Mouse (Mus musculus): ENCODE data around the gene Rbfox3. TPM values are rescaled to one million over a fixed set of nuclear protein-coding genes. Genes with fewer than 3 reads are reported as not detected.

The Rbfox3 gene
- polyA plus RNA-seq, 1 experiment from 2014 or later, result 8.2 TPM

GRCm38 (mm10) chr11:118825280-118826094 is 85.9 kb downstream of the Rbfox3 start:
- Histone ChIP-seq H3K36me3 (ENCODE audit: control insufficient read depth, insufficient read depth, low read length) (no peaks in the 10 kb centered on the region), H3K4me1 (ENCODE audit: control insufficient read depth, insufficient read depth, low read length) (peaks cover 9% of the 10 kb centered on the region), H3K27me3 (ENCODE audit: control insufficient read depth, insufficient read depth, low read length) (no peaks in the 10 kb centered on the region), H3K4me3 (ENCODE audit: low read depth, low read length) (no peak overlapping the region), H3K9me3 (ENCODE audit: control insufficient read depth, low read length) (no peaks in the 10 kb centered on the region), H3K4me2 (no peak overlapping the region), H3K9ac (ENCODE audit: low read length) (no peak overlapping the region), H3K27ac (ENCODE audit: low read depth, low read length) (no peak overlapping the region)
- DNase-seq (ENCODE audit: low spot score, missing footprints), result no peak
- 63% methylated on average over 25 of the region's 25 CpGs for WGBS
- no peak for ATAC-seq (ENCODE audit: low FRiP score)

DNA sequence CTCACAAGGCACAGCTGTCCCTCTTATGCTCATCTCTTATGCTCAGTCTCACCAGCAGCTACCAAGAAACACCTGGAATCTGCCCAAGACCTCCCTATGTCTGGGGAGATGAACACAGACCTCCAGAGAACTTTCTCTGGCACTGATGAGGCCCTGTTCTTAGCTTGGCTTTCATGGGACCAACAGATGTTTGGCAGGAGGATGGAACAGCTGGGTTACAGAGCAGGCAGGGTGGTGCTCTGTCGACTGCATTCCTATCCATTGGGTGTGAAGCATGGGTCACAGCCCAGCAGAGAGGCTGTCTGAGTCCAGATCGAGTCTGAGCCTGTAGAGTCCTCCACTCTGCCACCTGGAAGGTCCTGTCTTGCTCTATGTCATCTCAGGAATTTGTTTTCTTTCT is 90.0 kb downstream of the Rbfox3 start:
- no peaks in the 10 kb centered on the region for H3K36me3 ChIP-seq (ENCODE audit: control insufficient read depth, insufficient read depth, low read length)
- 75% methylated on average over 2 of the region's 2 CpGs for WGBS

DNA sequence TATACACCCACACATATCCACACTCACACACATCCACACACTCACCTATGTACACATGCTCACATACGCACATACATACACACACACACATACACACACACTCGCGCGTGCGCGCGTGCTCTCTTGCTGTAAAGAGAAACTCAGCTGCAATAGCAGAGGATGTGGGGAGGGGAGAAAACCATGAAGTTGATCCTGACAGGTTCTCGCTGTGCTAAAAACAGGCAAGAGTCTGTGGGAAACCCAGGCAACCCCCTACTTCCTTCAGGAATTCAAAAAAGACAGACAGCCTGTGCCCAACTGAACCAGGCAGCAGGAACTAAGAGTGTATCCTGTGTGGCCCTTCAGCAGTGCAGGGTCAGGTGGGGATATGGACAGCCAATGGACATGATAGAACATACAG is 92.9 kb downstream of the Rbfox3 start:
- Histone ChIP-seq H3K27ac (ENCODE audit: low read depth, low read length) (no peak overlapping the region), H3K4me2 (no peak overlapping the region), H3K36me3 (ENCODE audit: control insufficient read depth, insufficient read depth, low read length) (no peaks in the 10 kb centered on the region), H3K9ac (ENCODE audit: low read length) (no peak overlapping the region), H3K27me3 (ENCODE audit: control insufficient read depth, insufficient read depth, low read length) (no peaks in the 10 kb centered on the region), H3K4me3 (ENCODE audit: low read depth, low read length) (no peak overlapping the region), H3K4me1 (ENCODE audit: control insufficient read depth, insufficient read depth, low read length) (no peaks in the 10 kb centered on the region), H3K9me3 (ENCODE audit: control insufficient read depth, low read length) (no peaks in the 10 kb centered on the region)
- ATAC-seq (ENCODE audit: low FRiP score), result no peak
- DNase-seq (ENCODE audit: low spot score, missing footprints), result no peak
- 96% methylated on average over 8 of the region's 8 CpGs for WGBS

More for the DNA sequence above, 90.0 kb downstream of the Rbfox3 start:
- Histone ChIP-seq H3K27ac (ENCODE audit: low read depth, low read length) (no peak overlapping the region), H3K4me2 (no peak overlapping the region), H3K4me1 (ENCODE audit: control insufficient read depth, insufficient read depth, low read length) (peaks cover 9% of the 10 kb centered on the region), H3K27me3 (ENCODE audit: control insufficient read depth, insufficient read depth, low read length) (no peaks in the 10 kb centered on the region), H3K9me3 (ENCODE audit: control insufficient read depth, low read length) (no peaks in the 10 kb centered on the region), H3K4me3 (ENCODE audit: low read depth, low read length) (no peak overlapping the region), H3K9ac (ENCODE audit: low read length) (no peak overlapping the region)
- DNase-seq (ENCODE audit: low spot score, missing footprints) (no peak), ATAC-seq (ENCODE audit: low FRiP score) (no peak)

DNA sequence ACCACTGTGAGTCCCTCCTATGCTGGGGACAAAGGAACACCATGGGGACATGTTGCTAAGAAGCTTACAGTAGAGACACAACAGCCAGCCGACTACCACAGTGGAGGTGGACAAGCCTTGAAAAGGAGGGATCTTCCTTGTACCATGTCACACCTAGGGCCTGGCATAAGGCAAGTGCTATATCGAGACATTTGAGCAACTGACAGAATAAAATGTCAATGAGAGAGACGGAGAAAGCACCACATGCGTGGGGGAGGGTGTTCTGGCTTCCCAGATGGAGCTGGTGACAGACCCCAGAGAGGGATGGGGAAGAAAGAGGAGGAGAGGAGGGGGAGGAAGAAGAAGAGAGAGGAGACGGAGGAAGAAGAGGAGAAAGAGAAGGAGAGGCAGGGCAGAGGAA is 96.3 kb downstream of the Rbfox3 start:
- no peaks in the 10 kb centered on the region for H3K36me3 ChIP-seq (ENCODE audit: control insufficient read depth, insufficient read depth, low read length)
- WGBS, result 79% methylated on average over 5 of the region's 5 CpGs
- DNase-seq (ENCODE audit: low spot score, missing footprints), result no peak
- H3K9me3 ChIP-seq (ENCODE audit: control insufficient read depth, low read length), result no peaks in the 10 kb centered on the region
- no peak overlapping the region for H3K4me2 ChIP-seq
- ATAC-seq (ENCODE audit: low FRiP score), result no peak
- no peak overlapping the region for H3K27ac ChIP-seq (ENCODE audit: low read depth, low read length)
- H3K4me3 ChIP-seq (ENCODE audit: low read depth, low read length), result no peak overlapping the region
- H3K27me3 ChIP-seq (ENCODE audit: control insufficient read depth, insufficient read depth, low read length), result no peaks in the 10 kb centered on the region
- H3K4me1 ChIP-seq (ENCODE audit: control insufficient read depth, insufficient read depth, low read length), result no peaks in the 10 kb centered on the region
- H3K9ac ChIP-seq (ENCODE audit: low read length), result no peak overlapping the region

- H3K27me3 ChIP-seq (ENCODE audit: control insufficient read depth, insufficient read depth, low read length), result no peaks in the 10 kb centered on the region
- no peaks in the 10 kb centered on the region for H3K4me1 ChIP-seq (ENCODE audit: control insufficient read depth, insufficient read depth, low read length)
- H3K4me3 ChIP-seq (ENCODE audit: low read depth, low read length), result no peak overlapping the region
- DNase-seq (ENCODE audit: low spot score, missing footprints), result no peak
- H3K9ac ChIP-seq (ENCODE audit: low read length), result no peak overlapping the region
- no peak overlapping the region for H3K27ac ChIP-seq (ENCODE audit: low read depth, low read length)
- no peak overlapping the region for H3K4me2 ChIP-seq
- no peaks in the 10 kb centered on the region for H3K36me3 ChIP-seq (ENCODE audit: control insufficient read depth, insufficient read depth, low read length)
- ATAC-seq (ENCODE audit: low FRiP score), result no peak
- H3K9me3 ChIP-seq (ENCODE audit: control insufficient read depth, low read length), result no peaks in the 10 kb centered on the region
- WGBS, result 82% methylated on average over 11 of the region's 11 CpGs
Measured at GRCm38 (mm10) chr11:118813942-118814341, 97.5 kb downstream of the Rbfox3 start.

DNA sequence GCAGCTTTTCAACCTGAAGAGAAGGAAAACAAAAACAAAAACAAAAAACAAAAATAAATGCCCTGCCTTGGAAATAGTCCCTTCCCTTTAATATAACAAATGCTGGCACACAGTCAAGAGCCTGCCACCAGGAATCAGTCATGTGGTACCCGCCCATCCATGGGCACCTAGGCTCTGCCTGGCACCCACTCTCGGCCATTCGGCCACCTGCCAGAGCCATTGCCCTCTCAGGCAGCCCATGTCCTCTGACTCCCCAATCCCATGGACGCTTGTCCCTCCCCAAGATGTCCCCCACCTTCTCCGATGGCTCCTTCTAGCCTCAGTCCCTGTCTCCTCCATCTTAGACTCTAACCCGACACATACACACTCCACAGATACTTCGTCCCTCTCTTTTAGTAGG is 100.0 kb downstream of the Rbfox3 start:
- H3K4me1 ChIP-seq (ENCODE audit: control insufficient read depth, insufficient read depth, low read length), result no peaks in the 10 kb centered on the region
- H3K4me2 ChIP-seq, result no peak overlapping the region
- 93% methylated on average over 7 of the region's 7 CpGs for WGBS
- H3K9ac ChIP-seq (ENCODE audit: low read length), result no peak overlapping the region
- no peaks in the 10 kb centered on the region for H3K9me3 ChIP-seq (ENCODE audit: control insufficient read depth, low read length)
- H3K36me3 ChIP-seq (ENCODE audit: control insufficient read depth, insufficient read depth, low read length), result no peaks in the 10 kb centered on the region
- no peak for DNase-seq (ENCODE audit: low spot score, missing footprints)
- no peak overlapping the region for H3K27ac ChIP-seq (ENCODE audit: low read depth, low read length)
- H3K4me3 ChIP-seq (ENCODE audit: low read depth, low read length), result no peak overlapping the region
- ATAC-seq (ENCODE audit: low FRiP score), result no peak
- H3K27me3 ChIP-seq (ENCODE audit: control insufficient read depth, insufficient read depth, low read length), result no peaks in the 10 kb centered on the region

DNA sequence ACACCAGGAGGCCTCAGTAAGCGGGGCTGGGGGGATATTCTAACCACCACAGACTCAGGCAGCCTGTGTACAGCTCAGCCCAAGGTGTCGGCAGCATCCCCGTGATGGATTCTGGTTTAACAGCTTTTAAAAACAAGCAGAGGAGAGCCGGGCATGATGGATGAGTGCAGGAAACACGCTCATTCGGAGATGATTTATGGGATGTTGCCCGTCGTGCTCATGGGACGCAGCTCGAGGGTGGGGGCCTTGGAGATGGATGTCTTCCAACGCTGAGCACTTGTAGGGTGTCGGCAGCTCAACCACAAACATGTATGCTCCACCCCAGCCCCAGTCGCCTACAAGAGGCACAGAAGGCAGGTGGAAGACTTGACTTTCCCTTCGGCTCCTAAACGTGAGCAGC is 103.9 kb downstream of the Rbfox3 start:
- Histone ChIP-seq H3K4me2 (no peak overlapping the region), H3K27me3 (ENCODE audit: control insufficient read depth, insufficient read depth, low read length) (no peaks in the 10 kb centered on the region), H3K4me1 (ENCODE audit: control insufficient read depth, insufficient read depth, low read length) (no peaks in the 10 kb centered on the region), H3K9me3 (ENCODE audit: control insufficient read depth, low read length) (no peaks in the 10 kb centered on the region), H3K4me3 (ENCODE audit: low read depth, low read length) (no peak overlapping the region), H3K27ac (ENCODE audit: low read depth, low read length) (no peak overlapping the region), H3K36me3 (ENCODE audit: control insufficient read depth, insufficient read depth, low read length) (no peaks in the 10 kb centered on the region), H3K9ac (ENCODE audit: low read length) (no peak overlapping the region)
- no peak for ATAC-seq (ENCODE audit: low FRiP score)
- peak; percentile 74 for DNase-seq (ENCODE audit: low spot score, missing footprints)
- 89% methylated on average over 15 of the region's 15 CpGs for whole genome bisulfite sequencing

GRCm38 (mm10) chr11:118794856-118795602 is 116.4 kb downstream of the Rbfox3 start:
- WGBS, result 73% methylated on average over 8 of the region's 8 CpGs
- Histone ChIP-seq H3K27ac (ENCODE audit: low read depth, low read length) (no peak overlapping the region), H3K9ac (ENCODE audit: low read length) (no peak overlapping the region), H3K27me3 (ENCODE audit: control insufficient read depth, insufficient read depth, low read length) (no peaks in the 10 kb centered on the region), H3K9me3 (ENCODE audit: control insufficient read depth, low read length) (no peaks in the 10 kb centered on the region), H3K4me2 (no peak overlapping the region), H3K36me3 (ENCODE audit: control insufficient read depth, insufficient read depth, low read length) (no peaks in the 10 kb centered on the region), H3K4me3 (ENCODE audit: low read depth, low read length) (no peak overlapping the region), H3K4me1 (ENCODE audit: control insufficient read depth, insufficient read depth, low read length) (peaks cover 14% of the 10 kb centered on the region)
- ATAC-seq (ENCODE audit: low FRiP score) (no peak; the same call in 1 of the 2 replicates), DNase-seq (ENCODE audit: low spot score, missing footprints) (no peak)

GRCm38 (mm10) chr11:118793639-118794021 is 117.8 kb downstream of the Rbfox3 start:
- 72% methylated on average over 16 of the region's 16 CpGs for WGBS
- H3K4me2 ChIP-seq, result no peak overlapping the region
- H3K9ac ChIP-seq (ENCODE audit: low read length), result no peak overlapping the region
- DNase-seq (ENCODE audit: low spot score, missing footprints) (no peak), ATAC-seq (ENCODE audit: low FRiP score) (peak; percentile 61; the same call in 1 of the 2 replicates)
- no peaks in the 10 kb centered on the region for H3K9me3 ChIP-seq (ENCODE audit: control insufficient read depth, low read length)
- no peak overlapping the region for H3K4me3 ChIP-seq (ENCODE audit: low read depth, low read length)
- no peaks in the 10 kb centered on the region for H3K27me3 ChIP-seq (ENCODE audit: control insufficient read depth, insufficient read depth, low read length)
- peaks cover 14% of the 10 kb centered on the region for H3K4me1 ChIP-seq (ENCODE audit: control insufficient read depth, insufficient read depth, low read length)
- peak overlapping the region; percentile 40; the same call in 1 of the 2 replicates for H3K27ac ChIP-seq (ENCODE audit: low read depth, low read length)
- no peaks in the 10 kb centered on the region for H3K36me3 ChIP-seq (ENCODE audit: control insufficient read depth, insufficient read depth, low read length)
